Mouse (Mus musculus) liver, postnatal 0 days (tissue): ENCODE measurements around the gene Gpr183.

Experiments used
- CTCF ChIP-seq: sonication (generic); IDR thresholded peaks from 2 replicates; pipeline ENCODE4 v1.5.1; 2016; ENCODE audit warnings: antibody characterized with exemption, low read depth
- EP300 ChIP-seq: IDR thresholded peaks from 2 replicates; pipeline ENCODE4 v1.6.1; 2016; ENCODE audit warnings: antibody characterized with exemption, low read depth, mild to moderate bottlenecking

DNA sequence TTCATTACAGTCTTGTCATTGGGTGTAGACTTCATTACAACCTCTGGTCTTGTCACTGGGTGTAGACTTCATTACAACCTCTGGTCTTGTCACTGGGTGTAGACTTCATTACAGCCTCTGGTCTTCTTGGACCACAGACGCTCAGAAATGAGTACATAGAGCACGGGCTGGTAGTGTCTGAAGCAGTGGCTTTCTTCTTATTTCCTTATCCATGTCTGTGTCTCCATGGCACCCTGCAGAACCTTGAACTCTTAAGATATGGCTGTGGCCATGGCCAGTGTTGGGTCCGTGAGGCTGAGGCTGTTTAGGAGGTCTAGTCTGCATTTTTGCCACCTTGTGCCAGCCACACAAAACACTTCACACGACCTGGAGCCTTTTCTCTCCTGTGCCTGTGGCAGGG is 43.3 kb upstream of the Gpr183 start:
- no peak for TF ChIP-seq EP300
- TF ChIP-seq CTCF, result no peak
